Mouse (Mus musculus) embryo, embryonic 11 days (tissue): ENCODE measurements around the gene Vac14.
"Not testable (repeated sequence)": the region's sequence is repeated elsewhere in the genome, so short reads cannot be mapped to it uniquely, and the experiment has no call there.

Experiments used
- DNase-seq: peaks from one replicate; pipeline ENCODE4 v3.0.0-alpha.2; 2015

Vac14 gene

GRCm38 (mm10) chr8:110649286-110649685, 30.9 kb downstream of the Vac14 start:
- DNase-seq: no peak

GRCm38 (mm10) chr8:110650838-110651237, 32.5 kb downstream of the Vac14 start:
- DNase-seq: no peak

- DNase-seq: no peak
Observed at GRCm38 (mm10) chr8:110651847-110652246, 33.5 kb downstream of the Vac14 start.

- DNase-seq: no peak
Observed at GRCm38 (mm10) chr8:110654075-110655060, 36.0 kb downstream of the Vac14 start.

GRCm38 (mm10) chr8:110655827-110656226, 37.4 kb downstream of the Vac14 start:
- DNase-seq: no peak

GRCm38 (mm10) chr8:110657661-110658060, 39.3 kb downstream of the Vac14 start:
- DNase-seq: no peak

GRCm38 (mm10) chr8:110660121-110660520, 41.7 kb downstream of the Vac14 start:
- DNase-seq: no peak

- no peak for DNase-seq
Observed at GRCm38 (mm10) chr8:110662545-110662944, 44.2 kb downstream of the Vac14 start.

GRCm38 (mm10) chr8:110663015-110663742, 44.8 kb downstream of the Vac14 start:
- DNase-seq: no peak

GRCm38 (mm10) chr8:110664202-110664896, 46.0 kb downstream of the Vac14 start:
- DNase-seq: no peak

- DNase-seq: no peak
Observed at GRCm38 (mm10) chr8:110665000-110665399, 46.6 kb downstream of the Vac14 start.

- not testable (repeated sequence) for DNase-seq
Observed at GRCm38 (mm10) chr8:110667590-110668177, 49.3 kb downstream of the Vac14 start.

GRCm38 (mm10) chr8:110669932-110670628, 51.7 kb downstream of the Vac14 start:
- DNase-seq: no peak

GRCm38 (mm10) chr8:110671309-110671708, 52.9 kb downstream of the Vac14 start:
- DNase-seq: no peak

GRCm38 (mm10) chr8:110672133-110672532, 53.7 kb downstream of the Vac14 start:
- no peak for DNase-seq

GRCm38 (mm10) chr8:110673168-110673567, 54.8 kb downstream of the Vac14 start:
- no peak for DNase-seq

GRCm38 (mm10) chr8:110674589-110674988, 56.2 kb downstream of the Vac14 start:
- DNase-seq: no peak

- peak; percentile 60 for DNase-seq
Observed at GRCm38 (mm10) chr8:110676702-110677101, 58.3 kb downstream of the Vac14 start.

- no peak for DNase-seq
Observed at GRCm38 (mm10) chr8:110677174-110677660, 58.8 kb downstream of the Vac14 start.

- no peak for DNase-seq
Observed at GRCm38 (mm10) chr8:110678989-110679388, 60.6 kb downstream of the Vac14 start.

GRCm38 (mm10) chr8:110687726-110688125, 69.3 kb downstream of the Vac14 start:
- DNase-seq: no peak

- DNase-seq: no peak
Observed at GRCm38 (mm10) chr8:110689961-110690360, 71.6 kb downstream of the Vac14 start.
